Mouse (Mus musculus) kidney, postnatal 4 days (tissue): ENCODE data around the gene Slc39a3.
"Not testable (repeated sequence)": the region's sequence is repeated elsewhere in the genome, so short reads cannot be mapped to it uniquely, and the experiment has no call there.

Experiments
- DNase-seq, 2 experiments: peaks; one replicate each; pipeline ENCODE4 v3.0.0; 2021; ENCODE audit warnings: mixed read lengths in 2 of 2

The Slc39a3 gene

GRCm38 (mm10) chr10:81045246-81045645 lies 8.0 kb upstream of the Slc39a3 start:
- DNase-seq, result not testable (repeated sequence)

DNA sequence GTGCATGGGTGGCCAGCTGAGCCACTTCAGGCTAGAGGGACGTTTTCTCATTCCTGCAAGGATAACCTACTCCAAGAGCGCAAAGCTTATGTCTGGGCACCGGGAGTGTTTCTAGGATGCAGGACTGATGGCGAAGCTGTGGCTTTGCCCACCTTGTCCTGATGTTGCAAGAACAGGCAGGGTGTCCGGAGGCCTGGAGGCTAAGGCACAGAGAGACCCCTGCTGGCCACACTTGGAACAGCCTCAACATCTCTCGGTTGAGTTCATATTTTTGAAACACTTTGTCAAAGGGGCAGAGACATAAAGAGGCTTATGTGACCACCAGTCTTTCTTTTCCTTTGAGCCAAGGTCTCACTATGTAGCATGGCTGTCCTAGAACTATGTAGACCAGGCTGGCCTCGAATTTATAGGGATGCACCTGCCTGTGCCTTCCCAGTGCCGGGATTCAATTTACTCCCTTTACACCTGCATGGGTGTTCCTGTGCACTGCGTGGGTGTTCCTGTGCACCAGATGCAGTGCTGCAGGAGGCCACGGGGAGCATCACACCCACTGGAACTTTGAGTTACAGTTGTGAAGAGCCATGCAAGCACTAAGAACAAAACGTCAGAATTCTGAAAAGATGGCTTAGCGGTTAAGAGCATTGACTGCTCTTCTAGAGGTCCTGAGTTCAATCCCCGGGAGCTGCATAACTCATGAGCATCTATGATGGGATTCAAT lies 4.4 kb upstream of the Slc39a3 start:
- peak; percentile 86 to 87 for DNase-seq

DNA sequence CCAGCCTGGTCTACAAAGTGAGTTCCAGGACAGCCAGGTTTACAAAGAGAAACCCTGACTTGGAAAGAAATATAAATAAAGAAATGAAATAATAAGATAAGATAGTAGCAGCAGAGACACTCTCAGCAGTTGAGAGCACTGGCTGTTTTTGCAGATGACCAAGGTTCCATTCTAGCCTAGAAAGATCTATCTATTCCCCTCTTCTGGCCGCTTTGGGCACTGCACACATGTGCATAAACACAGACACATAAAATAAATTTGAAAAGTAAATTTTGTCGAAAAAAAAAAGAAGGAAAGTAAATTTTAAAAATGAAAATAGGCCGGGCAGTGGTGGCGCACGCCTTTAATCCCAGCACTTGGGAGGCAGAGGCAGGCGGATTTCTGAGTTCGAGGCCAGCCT lies 975 bp downstream of the Slc39a3 start:
- peak; percentile 44 to 56 for DNase-seq

DNA sequence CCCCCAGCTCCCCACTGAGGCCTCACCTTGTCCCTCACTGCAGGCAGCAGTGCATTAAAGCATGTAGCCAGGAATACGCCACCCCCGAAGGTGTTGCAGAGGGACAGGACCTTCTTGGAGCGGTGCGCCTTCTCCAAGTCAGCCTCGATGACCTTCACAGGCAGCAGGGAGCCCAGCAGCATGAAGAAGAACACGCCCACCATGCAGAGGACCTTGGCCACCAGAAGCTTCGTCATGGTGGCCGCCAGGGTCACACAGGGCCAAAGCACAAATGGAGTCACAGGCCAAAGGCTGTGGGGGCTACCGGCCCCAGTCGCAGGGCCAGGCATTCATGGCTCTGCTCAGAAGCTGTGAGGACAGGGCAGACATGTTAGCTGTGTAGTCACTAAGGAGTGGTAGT lies 3.6 kb downstream of the Slc39a3 start:
- no peak for DNase-seq

DNA sequence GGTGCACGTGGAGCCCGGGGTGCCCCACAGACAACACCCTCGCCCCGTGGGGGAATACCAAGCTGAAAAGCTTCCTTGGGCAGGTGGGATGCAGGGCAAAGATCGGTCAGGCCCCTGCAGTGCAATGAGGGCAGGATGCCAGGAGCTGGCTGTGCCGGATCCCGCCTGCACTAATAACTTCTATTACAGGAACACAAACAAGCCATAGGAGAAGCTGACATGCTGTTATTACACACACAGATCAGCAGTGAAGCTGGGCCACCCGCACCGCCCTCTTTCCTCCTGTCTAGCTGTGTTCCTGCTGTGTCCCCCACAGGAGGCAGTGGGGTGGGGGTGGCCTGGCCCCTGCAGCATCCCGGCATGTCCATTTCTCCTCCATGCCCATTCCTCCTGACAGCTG lies 8.2 kb downstream of the Slc39a3 start:
- no peak for DNase-seq

- DNase-seq, result no peak
Observed at GRCm38 (mm10) chr10:81028219-81028618, 9.0 kb downstream of the Slc39a3 start.

- DNase-seq, result no peak
Observed at GRCm38 (mm10) chr10:81027331-81027730, 9.9 kb downstream of the Slc39a3 start.

- DNase-seq, result no peak
Observed at GRCm38 (mm10) chr10:81026857-81027256, 10.4 kb downstream of the Slc39a3 start.

GRCm38 (mm10) chr10:81025639-81026275 lies 11.5 kb downstream of the Slc39a3 start, which contains the start of gene Diras1:
Gene Diras1, minus strand, starts transcription at chr10:81025662.
- no peak for DNase-seq

DNA sequence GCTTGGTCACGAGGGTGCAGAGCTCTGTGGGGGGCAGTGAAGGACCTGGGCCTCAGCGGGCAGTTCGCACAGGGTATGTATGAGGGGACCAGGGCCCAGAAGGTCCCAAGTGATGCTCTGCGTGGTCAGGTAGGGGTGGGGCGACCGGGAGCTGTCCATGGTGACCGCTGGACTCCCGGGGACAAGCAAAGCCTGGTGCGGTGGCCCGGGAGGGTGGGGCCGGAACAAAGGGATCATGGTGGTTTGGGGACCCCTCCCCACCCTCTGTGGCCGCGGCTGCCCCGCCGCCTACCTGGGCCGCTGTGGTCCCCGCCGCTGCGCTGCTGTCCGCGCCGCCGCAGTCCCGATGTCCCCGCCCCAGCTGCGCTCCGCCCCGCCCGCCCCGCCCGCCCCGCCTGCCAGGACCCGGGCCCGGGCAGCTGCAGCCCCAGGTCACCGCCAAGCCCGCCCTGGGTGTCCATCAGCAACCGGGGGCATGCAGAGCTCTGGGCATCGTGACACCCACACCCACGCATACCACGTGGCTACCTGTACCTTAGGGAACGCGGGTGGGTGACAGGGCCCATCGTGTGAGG lies 12.1 kb downstream of the Slc39a3 start:
- peak; percentile 60 to 66 for DNase-seq

DNA sequence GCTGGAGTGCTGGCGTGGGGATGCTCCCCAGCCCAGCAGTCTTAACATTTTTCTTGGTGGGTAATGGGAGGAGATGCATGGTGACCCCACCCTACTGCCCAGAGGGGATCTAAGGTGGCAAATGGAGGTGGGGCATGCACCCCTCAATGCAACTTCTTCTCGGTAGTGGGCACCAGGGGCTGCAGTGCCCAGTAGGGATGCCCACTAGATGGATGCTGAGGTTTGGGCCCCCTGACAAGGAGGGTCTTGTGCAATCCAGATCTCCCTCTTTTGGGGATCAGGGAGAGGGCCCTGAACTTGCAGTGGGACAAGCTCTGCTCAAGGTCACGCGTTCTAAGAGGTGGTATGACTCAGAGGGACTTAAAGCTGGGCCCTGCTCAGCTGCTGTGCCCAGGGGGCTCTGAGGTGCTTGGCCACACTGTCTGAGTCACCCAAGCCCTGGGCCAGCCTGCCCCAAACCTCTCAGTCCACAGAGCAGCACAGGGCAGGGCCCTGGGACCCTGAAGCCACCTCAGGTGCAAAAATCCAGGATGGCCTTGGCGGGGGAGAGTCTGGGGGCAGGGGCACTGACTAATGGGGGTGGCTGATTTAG lies 12.8 kb downstream of the Slc39a3 start:
- no peak for DNase-seq

DNA sequence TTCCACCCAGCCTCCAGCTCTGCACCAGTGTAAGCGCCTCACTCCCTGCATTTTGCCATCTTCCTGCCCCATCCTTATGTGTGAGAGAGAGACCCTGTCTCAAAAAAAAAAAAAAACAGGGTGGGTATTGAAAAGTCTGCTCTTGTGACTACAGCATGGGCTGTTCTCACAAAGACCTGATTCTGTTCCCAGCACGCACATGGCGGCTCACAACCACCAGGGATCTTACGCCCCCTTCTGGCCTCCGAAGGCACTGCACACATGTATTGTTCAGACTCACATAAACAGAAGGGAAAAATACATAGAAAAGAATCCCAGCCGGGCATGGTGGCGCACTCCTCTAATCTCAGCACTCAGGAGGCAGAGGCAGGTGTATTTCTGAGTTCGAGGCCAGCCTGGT lies 14.5 kb downstream of the Slc39a3 start:
- no peak for DNase-seq

- peak in 1 of 2 experiments; percentile 23 for DNase-seq
Observed at GRCm38 (mm10) chr10:81021547-81022110, 15.6 kb downstream of the Slc39a3 start.

- DNase-seq, result no peak
Observed at GRCm38 (mm10) chr10:81020207-81020606, 17.0 kb downstream of the Slc39a3 start.

- DNase-seq, result no peak
Observed at GRCm38 (mm10) chr10:81019687-81020086, 17.5 kb downstream of the Slc39a3 start.

GRCm38 (mm10) chr10:81018326-81018725 lies 18.9 kb downstream of the Slc39a3 start:
- peak; percentile 68 to 79 for DNase-seq

DNA sequence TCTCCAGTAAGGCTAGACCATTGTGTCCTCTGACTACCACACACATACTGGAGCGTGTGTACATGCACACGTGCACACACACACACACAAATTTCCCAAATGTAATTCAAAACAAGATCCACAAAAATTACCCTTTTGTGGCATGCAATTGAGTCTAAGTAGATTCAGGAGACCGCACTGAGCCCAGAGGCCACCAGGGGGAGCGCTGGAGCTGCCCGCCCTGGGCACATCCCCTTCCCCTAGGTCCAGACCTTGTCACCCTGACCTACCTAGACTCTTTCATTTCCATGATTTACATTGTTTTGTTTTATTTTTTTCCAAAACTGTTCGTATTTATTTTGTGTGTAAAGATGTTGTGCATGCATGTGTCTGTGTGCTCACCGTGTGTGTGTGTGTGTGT lies 20.6 kb downstream of the Slc39a3 start:
- DNase-seq, result peak; percentile 81 to 83

DNA sequence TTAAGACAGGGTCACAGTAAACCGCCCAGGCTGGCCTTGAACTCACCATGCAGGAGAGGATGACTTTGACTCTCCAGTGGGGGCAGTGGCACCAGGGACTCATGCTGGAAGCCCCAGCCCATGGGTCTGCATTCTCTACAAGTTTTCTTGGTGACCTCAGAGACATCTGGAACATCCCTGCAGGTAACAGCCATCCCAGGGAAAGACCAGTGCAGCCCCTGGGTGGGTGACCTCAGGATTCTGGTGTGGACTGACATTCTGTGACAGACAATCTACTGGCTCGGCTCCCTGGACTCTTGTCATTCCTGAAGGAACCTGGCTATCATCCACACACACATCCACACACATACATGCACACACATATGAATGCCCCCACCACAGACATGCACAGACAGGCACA lies 21.6 kb downstream of the Slc39a3 start:
- no peak for DNase-seq

GRCm38 (mm10) chr10:81014393-81015384 lies 22.5 kb downstream of the Slc39a3 start, which contains the start of gene Gng7:
Gene Gng7, minus strand, starts transcription at chr10:81014945.
- DNase-seq, result peak; percentile 98

DNA sequence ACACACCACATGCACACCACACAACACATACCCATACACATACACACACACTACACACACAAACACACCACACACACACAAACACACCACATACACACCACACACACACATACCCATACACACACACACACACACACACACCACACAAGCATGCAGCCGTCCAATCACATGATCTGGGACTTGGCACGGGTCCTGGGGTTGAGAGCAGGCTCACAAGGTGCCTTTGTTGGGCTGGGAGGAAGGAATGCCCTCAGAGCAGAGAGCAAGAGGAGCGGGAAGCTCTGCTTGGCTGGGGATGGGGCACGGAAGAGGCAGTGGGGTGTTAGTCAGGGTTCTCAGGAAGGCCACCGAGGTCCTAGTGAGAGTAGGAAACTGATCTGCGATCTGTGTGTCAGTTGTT lies 26.4 kb downstream of the Slc39a3 start:
- peak; percentile 23 to 35 for DNase-seq

GRCm38 (mm10) chr10:81007240-81007639 lies 30.0 kb downstream of the Slc39a3 start:
- DNase-seq, result peak; percentile 49 to 50
